Mouse (Mus musculus): ENCODE measurements around the gene Dlg2. TPM values are rescaled to one million over a fixed set of nuclear protein-coding genes. Genes with fewer than 3 reads are reported as not detected.

The Dlg2 gene
- polyA plus RNA-seq, 1 experiment from 2014 or later, result 30.0 TPM

DNA sequence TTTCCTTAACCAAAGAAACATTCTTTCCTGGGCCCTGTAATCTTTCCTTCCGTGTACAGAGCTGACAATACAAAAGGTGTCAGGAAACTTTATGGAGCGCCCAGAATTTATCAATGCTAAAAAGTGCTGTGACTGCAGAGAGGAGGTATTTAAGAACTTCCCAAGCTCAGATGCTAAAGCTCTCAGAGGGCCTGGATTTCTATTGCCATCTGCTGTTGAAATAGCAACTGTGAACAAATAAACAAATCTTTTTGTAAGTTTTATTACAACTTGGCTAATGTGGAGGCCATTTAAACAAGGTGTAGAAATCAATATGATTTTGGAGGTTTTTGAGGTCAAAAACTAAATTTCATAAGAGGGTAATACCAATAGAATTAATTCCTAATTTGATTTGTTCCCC is 1570.8 kb downstream of the Dlg2 start:
- DNase-seq (ENCODE audit: low spot score) (no peak), ATAC-seq (ENCODE audit: low FRiP score) (no peak)
- no peaks in the 10 kb centered on the region for H3K36me3 ChIP-seq (replicated peaks; ENCODE audit: control insufficient read depth, insufficient read depth)
- H3K27me3 ChIP-seq (ENCODE audit: control insufficient read depth, insufficient read depth, low read length), result no peaks in the 10 kb centered on the region
- H3K4me1 ChIP-seq (replicated peaks; ENCODE audit: control insufficient read depth, insufficient read depth, low read length), result no peaks in the 10 kb centered on the region
- H3K9me3 ChIP-seq (ENCODE audit: control insufficient read depth, low read length), result no peaks in the 10 kb centered on the region
- no peak overlapping the region for H3K9ac ChIP-seq
- H3K4me3 ChIP-seq (replicated peaks; ENCODE audit: low read length), result no peak overlapping the region
- H3K27ac ChIP-seq, result no peak overlapping the region
- H3K4me2 ChIP-seq (replicated peaks), result no peak overlapping the region
- WGBS, result 62% methylated on average over 2 of the region's 2 CpGs

DNA sequence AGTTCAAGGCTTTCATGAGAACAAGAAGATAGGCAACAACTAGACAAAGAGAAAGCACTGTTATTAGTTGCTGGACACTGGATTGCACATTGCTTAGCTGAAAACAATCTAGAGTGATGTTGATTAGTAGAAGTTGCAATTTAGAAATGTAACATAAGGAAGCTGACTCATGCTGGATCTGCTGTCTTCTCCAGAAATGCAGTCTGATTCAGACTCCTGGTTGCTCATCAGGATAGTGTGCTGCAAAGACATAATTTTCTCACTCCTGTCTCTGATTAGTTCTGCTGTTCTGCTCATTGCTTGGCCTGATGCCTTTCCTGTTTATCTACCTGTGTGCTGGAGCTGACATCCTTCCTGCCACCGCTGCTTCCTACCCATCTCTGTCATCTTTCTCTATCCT is 1572.4 kb downstream of the Dlg2 start:
- no peak overlapping the region for H3K4me3 ChIP-seq (replicated peaks; ENCODE audit: low read length)
- H3K36me3 ChIP-seq (replicated peaks; ENCODE audit: control insufficient read depth, insufficient read depth), result no peaks in the 10 kb centered on the region
- no peak overlapping the region for H3K4me2 ChIP-seq (replicated peaks)
- no peaks in the 10 kb centered on the region for H3K9me3 ChIP-seq (ENCODE audit: control insufficient read depth, low read length)
- WGBS, result 97% methylated on average over 1 of the region's 1 CpGs
- ATAC-seq (ENCODE audit: low FRiP score) (no peak), DNase-seq (ENCODE audit: low spot score) (no peak)
- H3K27ac ChIP-seq, result no peak overlapping the region
- no peaks in the 10 kb centered on the region for H3K27me3 ChIP-seq (ENCODE audit: control insufficient read depth, insufficient read depth, low read length)
- no peaks in the 10 kb centered on the region for H3K4me1 ChIP-seq (replicated peaks; ENCODE audit: control insufficient read depth, insufficient read depth, low read length)
- H3K9ac ChIP-seq, result no peak overlapping the region

DNA sequence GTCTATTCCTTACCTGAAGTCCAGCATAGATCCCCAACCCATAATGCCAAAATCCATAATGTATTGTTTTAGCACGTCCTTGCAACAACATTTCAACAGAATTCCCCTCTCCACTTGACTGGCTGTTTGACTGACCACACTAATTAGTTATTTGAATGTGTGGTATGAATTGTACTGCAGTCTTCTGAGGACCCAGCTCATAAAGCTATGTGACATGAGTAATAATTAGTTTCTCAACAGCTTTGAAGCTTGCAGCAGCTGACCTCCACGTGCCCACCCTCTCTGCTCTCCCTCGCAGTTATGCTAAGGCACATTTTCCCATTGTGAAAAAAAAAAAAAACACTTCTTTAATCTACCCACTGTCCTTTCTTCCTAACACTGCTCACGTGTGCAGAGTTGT is 1590.4 kb downstream of the Dlg2 start:
- no peak for DNase-seq (ENCODE audit: low spot score)
- H3K9ac ChIP-seq, result no peak overlapping the region
- ATAC-seq (ENCODE audit: low FRiP score), result 0 out of 2 replicates have a peak, but pooled peaks have one; percentile 17
- no peak overlapping the region for H3K27ac ChIP-seq
- WGBS, result 47% methylated on average over 4 of the region's 4 CpGs
- H3K4me1 ChIP-seq (replicated peaks; ENCODE audit: control insufficient read depth, insufficient read depth, low read length), result no peaks in the 10 kb centered on the region
- H3K4me2 ChIP-seq (replicated peaks), result no peak overlapping the region
- no peak overlapping the region for H3K4me3 ChIP-seq (replicated peaks; ENCODE audit: low read length)
- H3K27me3 ChIP-seq (ENCODE audit: control insufficient read depth, insufficient read depth, low read length), result no peaks in the 10 kb centered on the region
- H3K36me3 ChIP-seq (replicated peaks; ENCODE audit: control insufficient read depth, insufficient read depth), result no peaks in the 10 kb centered on the region
- no peaks in the 10 kb centered on the region for H3K9me3 ChIP-seq (ENCODE audit: control insufficient read depth, low read length)

GRCm38 (mm10) chr7:92087429-92087828 is 1611.0 kb downstream of the Dlg2 start:
- no peak for DNase-seq (ENCODE audit: low spot score)
- H3K36me3 ChIP-seq (replicated peaks; ENCODE audit: control insufficient read depth, insufficient read depth), result no peaks in the 10 kb centered on the region
- H3K4me1 ChIP-seq (replicated peaks; ENCODE audit: control insufficient read depth, insufficient read depth, low read length), result no peaks in the 10 kb centered on the region
- no peak overlapping the region for H3K4me3 ChIP-seq (replicated peaks; ENCODE audit: low read length)
- H3K27ac ChIP-seq, result no peak overlapping the region
- H3K9ac ChIP-seq, result no peak overlapping the region
- H3K27me3 ChIP-seq (ENCODE audit: control insufficient read depth, insufficient read depth, low read length), result no peaks in the 10 kb centered on the region
- no peak for ATAC-seq (ENCODE audit: low FRiP score)
- H3K4me2 ChIP-seq (replicated peaks), result no peak overlapping the region
- WGBS, result 55% methylated on average over 3 of the region's 3 CpGs
- no peaks in the 10 kb centered on the region for H3K9me3 ChIP-seq (ENCODE audit: control insufficient read depth, low read length)

DNA sequence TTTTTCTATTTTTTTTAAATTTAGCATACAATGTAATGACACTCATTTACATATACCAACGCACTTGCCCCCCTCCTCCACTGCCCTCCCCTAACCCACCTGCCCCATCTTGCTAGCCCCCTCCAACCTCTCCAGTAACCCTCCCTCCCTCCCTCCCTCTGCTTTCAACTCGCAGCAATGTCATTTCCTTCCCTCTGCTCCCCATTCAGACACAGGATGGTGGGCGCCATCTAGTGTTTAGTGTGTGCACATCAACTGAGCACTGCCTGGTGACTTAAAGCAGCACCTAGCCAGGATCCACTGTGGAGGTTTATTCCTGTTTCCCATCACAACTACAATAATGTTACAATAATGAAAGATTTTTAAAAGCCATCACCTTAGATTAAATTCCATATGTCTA is 1617.4 kb downstream of the Dlg2 start:
- Histone ChIP-seq H3K27me3 (ENCODE audit: control insufficient read depth, insufficient read depth, low read length) (no peaks in the 10 kb centered on the region), H3K4me1 (replicated peaks; ENCODE audit: control insufficient read depth, insufficient read depth, low read length) (no peaks in the 10 kb centered on the region), H3K4me3 (replicated peaks; ENCODE audit: low read length) (no peak overlapping the region), H3K4me2 (replicated peaks) (no peak overlapping the region), H3K9ac (no peak overlapping the region), H3K9me3 (ENCODE audit: control insufficient read depth, low read length) (no peaks in the 10 kb centered on the region), H3K27ac (no peak overlapping the region), H3K36me3 (replicated peaks; ENCODE audit: control insufficient read depth, insufficient read depth) (no peaks in the 10 kb centered on the region)
- whole genome bisulfite sequencing, result 2% methylated on average over 3 of the region's 3 CpGs
- DNase-seq (ENCODE audit: low spot score) (peak; percentile 76), ATAC-seq (ENCODE audit: low FRiP score) (peak; percentile 91)

DNA sequence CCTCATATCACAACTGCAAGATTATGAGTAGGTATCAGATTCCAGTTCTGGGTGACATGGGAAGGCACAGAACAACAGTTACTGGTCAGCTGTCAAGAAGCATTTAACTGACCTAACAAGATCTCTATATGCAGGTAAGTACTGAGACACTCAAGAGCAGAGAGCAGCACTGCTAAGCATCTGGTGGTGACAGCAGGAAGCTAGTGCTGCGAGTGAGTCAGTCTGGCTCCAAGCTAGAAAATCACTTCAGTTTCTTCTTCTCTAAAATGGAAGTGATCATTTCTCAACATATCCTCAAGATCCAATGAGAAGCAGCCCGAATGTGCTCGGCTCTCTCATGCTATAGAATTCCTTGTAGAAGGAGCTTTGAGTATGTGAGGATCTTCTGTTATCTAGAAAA is 1618.7 kb downstream of the Dlg2 start:
- no peak overlapping the region for H3K9ac ChIP-seq
- H3K27me3 ChIP-seq (ENCODE audit: control insufficient read depth, insufficient read depth, low read length), result no peaks in the 10 kb centered on the region
- H3K4me1 ChIP-seq (replicated peaks; ENCODE audit: control insufficient read depth, insufficient read depth, low read length), result no peaks in the 10 kb centered on the region
- no peak overlapping the region for H3K4me2 ChIP-seq (replicated peaks)
- no peak for ATAC-seq (ENCODE audit: low FRiP score)
- H3K27ac ChIP-seq, result no peak overlapping the region
- no peaks in the 10 kb centered on the region for H3K9me3 ChIP-seq (ENCODE audit: control insufficient read depth, low read length)
- H3K36me3 ChIP-seq (replicated peaks; ENCODE audit: control insufficient read depth, insufficient read depth), result no peaks in the 10 kb centered on the region
- H3K4me3 ChIP-seq (replicated peaks; ENCODE audit: low read length), result no peak overlapping the region
- WGBS, result 84% methylated on average over 3 of the region's 3 CpGs
- no peak for DNase-seq (ENCODE audit: low spot score)

- peak; percentile 15; the same call in 1 of the 2 replicates for ATAC-seq (ENCODE audit: low FRiP score)
- no peak overlapping the region for H3K4me3 ChIP-seq (replicated peaks; ENCODE audit: low read length)
Measured at GRCm38 (mm10) chr7:92100847-92101246, 1624.4 kb downstream of the Dlg2 start.

GRCm38 (mm10) chr7:92102892-92103543 is 1626.5 kb downstream of the Dlg2 start:
- peak; percentile 88 for DNase-seq (ENCODE audit: low spot score)
- 22% methylated on average over 4 of the region's 4 CpGs for WGBS
- Histone ChIP-seq H3K4me3 (replicated peaks; ENCODE audit: low read length) (no peak overlapping the region), H3K9me3 (ENCODE audit: control insufficient read depth, low read length) (no peaks in the 10 kb centered on the region), H3K27ac (no peak overlapping the region), H3K27me3 (ENCODE audit: control insufficient read depth, insufficient read depth, low read length) (no peaks in the 10 kb centered on the region), H3K36me3 (replicated peaks; ENCODE audit: control insufficient read depth, insufficient read depth) (no peaks in the 10 kb centered on the region), H3K4me1 (replicated peaks; ENCODE audit: control insufficient read depth, insufficient read depth, low read length) (no peaks in the 10 kb centered on the region), H3K4me2 (replicated peaks) (no peak overlapping the region), H3K9ac (no peak overlapping the region)
- peak; percentile 84 for ATAC-seq (ENCODE audit: low FRiP score)

More at GRCm38 (mm10) chr7:92100847-92101246, 1624.4 kb downstream of the Dlg2 start:
- peak; percentile 41 for DNase-seq (ENCODE audit: low spot score)
- H3K9me3 ChIP-seq (ENCODE audit: control insufficient read depth, low read length), result no peaks in the 10 kb centered on the region
- peak overlapping the region; percentile 45; the same call in 1 of the 2 replicates for H3K27ac ChIP-seq
- H3K9ac ChIP-seq, result no peak overlapping the region
- no peaks in the 10 kb centered on the region for H3K4me1 ChIP-seq (replicated peaks; ENCODE audit: control insufficient read depth, insufficient read depth, low read length)
- no peaks in the 10 kb centered on the region for H3K27me3 ChIP-seq (ENCODE audit: control insufficient read depth, insufficient read depth, low read length)
- WGBS, result 57% methylated on average over 2 of the region's 2 CpGs
- no peaks in the 10 kb centered on the region for H3K36me3 ChIP-seq (replicated peaks; ENCODE audit: control insufficient read depth, insufficient read depth)
- no peak overlapping the region for H3K4me2 ChIP-seq (replicated peaks)

DNA sequence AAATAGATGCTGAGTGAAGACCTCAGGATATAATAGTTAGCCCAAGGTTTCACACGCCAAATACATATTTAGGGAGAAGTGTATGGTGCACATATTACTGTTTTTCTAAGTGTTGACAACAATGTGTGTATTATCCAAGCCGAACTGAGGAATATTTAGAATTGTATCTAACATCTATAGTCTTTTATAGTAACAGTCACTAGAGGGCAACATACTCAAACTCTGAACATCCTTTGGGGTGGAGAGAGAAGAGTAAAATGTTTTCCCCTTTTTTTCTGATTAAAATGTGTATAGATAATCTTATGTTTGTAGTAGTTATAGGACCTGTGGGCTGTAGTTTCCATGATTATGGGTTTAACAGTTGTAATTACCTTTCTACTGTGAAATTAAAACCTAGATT is 1629.0 kb downstream of the Dlg2 start:
- Histone ChIP-seq H3K36me3 (replicated peaks; ENCODE audit: control insufficient read depth, insufficient read depth) (no peaks in the 10 kb centered on the region), H3K4me1 (replicated peaks; ENCODE audit: control insufficient read depth, insufficient read depth, low read length) (no peaks in the 10 kb centered on the region), H3K27me3 (ENCODE audit: control insufficient read depth, insufficient read depth, low read length) (no peaks in the 10 kb centered on the region), H3K4me3 (replicated peaks; ENCODE audit: low read length) (no peak overlapping the region), H3K4me2 (replicated peaks) (no peak overlapping the region), H3K9ac (peak overlapping the region; percentile 28; the same call in 1 of the 2 replicates), H3K9me3 (ENCODE audit: control insufficient read depth, low read length) (no peaks in the 10 kb centered on the region), H3K27ac (no peak overlapping the region)
- 36% methylated on average over 2 of the region's 2 CpGs for WGBS
- ATAC-seq (ENCODE audit: low FRiP score) (peak; percentile 53; the same call in 1 of the 2 replicates), DNase-seq (ENCODE audit: low spot score) (peak; percentile 78)

- Histone ChIP-seq H3K27me3 (ENCODE audit: control insufficient read depth, insufficient read depth, low read length) (no peaks in the 10 kb centered on the region), H3K9me3 (ENCODE audit: control insufficient read depth, low read length) (no peaks in the 10 kb centered on the region), H3K4me1 (replicated peaks; ENCODE audit: control insufficient read depth, insufficient read depth, low read length) (no peaks in the 10 kb centered on the region), H3K4me3 (replicated peaks; ENCODE audit: low read length) (no peak overlapping the region), H3K36me3 (replicated peaks; ENCODE audit: control insufficient read depth, insufficient read depth) (no peaks in the 10 kb centered on the region), H3K9ac (peak overlapping the region; percentile 28; the same call in 1 of the 2 replicates), H3K27ac (no peak overlapping the region; the same call in 1 of the 2 replicates), H3K4me2 (replicated peaks) (no peak overlapping the region)
- ATAC-seq (ENCODE audit: low FRiP score) (no peak), DNase-seq (ENCODE audit: low spot score) (no peak)
- 83% methylated on average over 2 of the region's 2 CpGs for WGBS
Measured at GRCm38 (mm10) chr7:92105956-92106355, 1629.5 kb downstream of the Dlg2 start.

All from hindbrain, embryonic 14.5 days (tissue).